Mouse (Mus musculus) splenic B cell, adult 2 months (primary cell): ENCODE data around the gene Inpp4b.
"Not testable (repeated sequence)": the region's sequence is repeated elsewhere in the genome, so short reads cannot be mapped to it uniquely, and the experiment has no call there.

Experiments used
- DNase-seq: peaks from one replicate; pipeline ENCODE4 v3.0.0-alpha.2; 2011; ENCODE audit warnings: low read depth, low spot score
- H3K27me3 ChIP-seq: 2 replicates; pipeline ENCODE4 v1.6.1; 2012; ENCODE audit warnings: mild to moderate bottlenecking, low read length, moderate library complexity, mixed read lengths; ENCODE audit not compliant: control insufficient read depth, poor library complexity, insufficient read depth, severe bottlenecking
- H3K36me3 ChIP-seq: 2 replicates; pipeline ENCODE4 v1.6.1; 2012; ENCODE audit warnings: mild to moderate bottlenecking, low read length, moderate library complexity, mixed read lengths; ENCODE audit not compliant: control insufficient read depth, poor library complexity, insufficient read depth, severe bottlenecking

Gene Inpp4b

DNA sequence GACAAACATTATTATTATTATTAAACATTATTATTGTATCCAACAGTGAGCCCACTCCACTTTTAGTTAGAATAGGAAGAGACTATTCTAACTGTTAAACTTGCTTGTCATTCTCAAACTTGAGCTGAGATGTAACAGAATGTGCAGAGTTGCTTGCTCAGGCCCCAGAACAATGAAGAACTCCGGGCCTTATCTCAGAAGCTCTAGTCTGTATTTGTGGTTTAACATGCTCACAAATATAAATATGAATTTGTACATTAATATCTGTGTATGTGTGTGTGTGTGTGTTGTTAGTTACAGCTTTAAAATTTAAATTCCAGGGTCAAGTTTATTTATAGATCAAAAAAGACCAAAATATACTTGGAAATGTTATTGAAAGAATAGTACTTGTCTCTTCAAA, 435.3 kb downstream of the Inpp4b start:
- no peak for DNase-seq
- Histone ChIP-seq H3K27me3 (no peaks in the 10 kb centered on the region), H3K36me3 (no peaks in the 10 kb centered on the region)

DNA sequence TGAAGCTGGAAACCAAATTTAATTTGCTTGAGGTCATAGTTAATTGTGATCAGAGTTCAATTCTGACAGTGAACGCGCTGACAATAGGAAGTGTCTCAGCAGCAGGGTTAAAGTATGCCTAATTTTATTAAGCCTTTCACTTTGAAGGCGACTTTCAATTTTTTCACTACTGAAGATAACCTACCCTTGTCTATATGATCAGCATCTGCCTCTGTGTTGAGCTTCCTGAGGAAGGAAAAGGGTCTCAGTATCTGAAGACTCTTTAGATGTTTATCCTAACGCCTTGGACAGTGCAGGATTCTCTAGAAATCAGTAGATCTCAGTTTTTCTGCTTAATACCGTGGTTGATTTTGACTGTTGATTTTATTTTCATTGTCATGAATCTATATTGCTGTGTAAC, 437.1 kb downstream of the Inpp4b start:
- Histone ChIP-seq H3K36me3 (no peaks in the 10 kb centered on the region), H3K27me3 (no peaks in the 10 kb centered on the region)
- no peak for DNase-seq

DNA sequence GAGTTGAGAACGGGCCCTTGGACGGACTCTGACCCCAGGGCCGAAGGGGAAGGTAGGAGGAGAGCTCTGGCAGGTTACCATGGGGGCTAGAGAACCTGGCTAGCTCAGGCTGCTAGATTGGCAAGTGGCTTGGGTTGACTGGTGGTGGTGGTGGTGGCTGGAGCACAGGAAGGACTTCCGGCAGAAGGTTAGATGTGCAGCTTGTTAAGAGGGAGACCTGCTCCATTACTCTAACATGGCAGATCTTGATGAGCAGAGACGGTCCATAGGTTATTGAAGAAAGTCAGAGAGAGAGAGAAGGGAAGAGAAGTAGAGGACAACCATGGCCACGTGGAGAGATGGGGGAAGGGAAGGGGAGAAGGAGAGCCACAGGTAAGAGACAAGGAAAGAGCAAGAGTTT, 437.8 kb downstream of the Inpp4b start:
- Histone ChIP-seq H3K27me3 (no peaks in the 10 kb centered on the region), H3K36me3 (no peaks in the 10 kb centered on the region)
- no peak for DNase-seq

DNA sequence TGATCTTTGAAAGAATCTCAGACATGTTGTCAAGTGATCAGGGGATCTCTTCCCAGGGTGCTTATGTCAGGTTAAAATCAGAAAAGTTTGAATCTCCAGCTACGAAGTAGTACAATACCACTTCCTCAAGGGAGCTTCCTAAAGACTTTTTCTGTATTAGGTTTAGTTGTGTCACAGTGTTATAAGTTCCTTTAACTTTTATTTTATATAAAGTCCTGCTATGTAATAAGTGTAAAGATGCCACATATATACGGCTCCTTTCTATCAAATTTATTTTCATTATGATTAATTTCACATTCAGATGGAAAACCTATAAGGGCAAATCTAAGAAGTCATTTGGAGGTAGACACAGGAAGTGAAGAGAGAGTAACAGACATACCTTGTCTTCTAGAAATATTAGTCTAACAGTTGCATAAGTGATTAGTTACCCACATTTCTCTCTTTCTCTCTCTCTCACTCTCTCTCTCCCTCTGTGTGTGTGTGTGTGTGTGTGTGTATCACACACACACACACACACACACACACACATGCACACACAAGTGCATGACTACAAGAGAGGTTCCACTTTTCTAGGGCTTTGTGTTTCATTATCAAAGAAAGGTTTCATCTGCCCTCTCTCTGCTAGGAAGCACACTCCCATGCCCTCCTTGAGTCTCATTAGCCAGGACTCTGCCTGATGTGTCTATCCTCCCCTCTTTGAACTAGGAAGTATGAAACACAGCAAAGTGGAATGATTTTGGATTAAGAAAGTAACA, 438.7 kb downstream of the Inpp4b start:
- Histone ChIP-seq H3K27me3 (no peaks in the 10 kb centered on the region), H3K36me3 (no peaks in the 10 kb centered on the region)
- DNase-seq, result no peak

DNA sequence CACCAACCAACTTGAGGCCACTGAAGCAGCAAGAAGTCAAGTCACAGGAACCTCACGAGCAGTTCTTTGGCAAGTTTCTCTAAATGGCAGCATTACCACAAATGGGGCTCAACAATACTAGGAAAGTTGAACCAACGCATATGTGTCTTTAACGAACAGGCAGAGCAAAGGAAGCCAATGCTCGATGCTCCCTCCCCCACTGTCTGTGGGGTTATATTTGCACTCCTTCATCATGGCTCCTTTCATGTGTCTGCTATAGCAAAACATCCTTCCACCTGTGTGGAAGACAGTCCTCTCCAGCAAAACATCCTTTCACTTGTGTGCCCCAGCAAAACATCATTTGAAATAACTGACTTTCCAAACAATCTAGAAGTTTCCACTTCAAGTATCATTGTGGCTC, 440.4 kb downstream of the Inpp4b start:
- no peaks in the 10 kb centered on the region for H3K27me3 ChIP-seq
- no peaks in the 10 kb centered on the region for H3K36me3 ChIP-seq
- no peak for DNase-seq

DNA sequence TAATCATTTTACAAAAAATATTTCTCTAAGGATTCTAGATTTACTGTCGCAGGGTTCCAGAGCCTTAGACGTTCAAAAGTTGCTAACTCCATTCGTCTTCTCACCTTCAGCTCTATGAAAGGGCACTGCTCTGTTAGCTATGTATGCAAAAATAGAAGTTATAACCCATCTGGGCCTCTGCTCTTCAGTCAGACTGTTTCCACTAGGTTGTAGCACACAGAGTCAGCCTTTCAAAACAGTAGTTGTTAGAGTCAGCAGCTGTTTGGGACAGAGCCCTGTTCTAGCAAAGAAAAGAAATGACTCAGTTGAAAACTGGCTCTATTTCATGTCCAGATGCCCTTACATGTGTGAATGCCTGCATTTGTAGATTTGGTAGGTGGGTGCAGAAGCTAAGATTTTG, 442.4 kb downstream of the Inpp4b start:
- no peak for DNase-seq
- H3K27me3 ChIP-seq, result no peaks in the 10 kb centered on the region

DNA sequence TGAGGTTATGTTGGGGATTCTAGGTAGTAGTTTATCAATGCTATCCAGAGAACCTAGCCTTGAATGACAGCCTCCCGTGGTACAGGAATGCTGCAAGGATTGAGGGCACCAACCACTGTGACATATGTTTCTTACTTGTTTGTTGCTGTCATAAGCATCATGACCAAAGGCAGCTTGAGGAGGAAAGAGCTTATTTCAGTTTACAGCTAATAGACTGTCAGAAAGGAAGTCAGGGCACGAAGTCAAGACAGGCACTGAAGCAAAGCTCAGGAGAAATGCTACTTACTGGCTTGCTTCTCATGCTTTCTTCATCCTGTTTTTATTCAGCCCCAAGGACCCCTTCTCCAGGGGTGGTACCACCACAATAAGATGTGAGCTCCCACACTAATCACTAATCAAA, 446.1 kb downstream of the Inpp4b start:
- DNase-seq, result no peak
- H3K27me3 ChIP-seq, result no peaks in the 10 kb centered on the region
- H3K36me3 ChIP-seq, result no peaks in the 10 kb centered on the region; the same call in 1 of the 2 replicates

More for the DNA sequence above, 442.4 kb downstream of the Inpp4b start:
- no peaks in the 10 kb centered on the region for H3K36me3 ChIP-seq

DNA sequence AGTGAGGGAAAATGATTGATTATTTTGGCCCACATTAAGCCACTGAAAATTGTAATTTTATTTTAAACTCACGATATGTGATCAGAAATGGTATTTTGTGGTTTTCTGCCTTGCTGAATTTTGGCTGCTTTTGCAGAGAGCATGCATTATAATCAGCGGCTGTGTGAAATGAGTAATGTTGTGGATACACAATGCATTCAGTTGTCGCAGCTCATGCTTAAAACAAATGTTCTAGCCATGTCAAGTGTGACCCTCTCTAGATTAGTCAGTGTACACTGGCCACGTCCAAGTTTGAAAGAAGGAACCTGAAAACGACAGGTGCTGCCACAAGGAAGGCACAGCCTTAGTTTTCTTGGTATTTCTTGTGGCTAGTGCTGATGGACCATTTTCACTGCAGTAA, 450.3 kb downstream of the Inpp4b start:
- peak; percentile 11 for DNase-seq

DNA sequence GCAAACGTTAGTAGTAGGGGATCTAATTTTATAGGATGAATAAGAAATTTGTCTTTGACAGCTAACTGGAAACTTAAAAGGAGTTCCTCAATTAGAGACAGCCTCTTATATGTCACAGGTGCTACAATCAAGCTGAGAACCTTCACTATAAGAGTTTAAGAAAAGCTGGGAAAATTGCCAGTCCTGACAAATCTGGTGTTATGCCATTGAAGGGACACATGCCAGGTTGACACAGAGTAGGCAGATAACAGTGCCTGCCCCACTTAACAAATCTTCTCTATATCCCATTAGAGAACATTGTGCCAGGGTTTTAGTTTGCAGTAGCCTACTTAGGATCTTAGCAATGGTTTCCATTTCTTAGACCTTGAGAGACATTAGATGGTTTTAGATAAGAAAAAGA, 456.1 kb downstream of the Inpp4b start:
- Histone ChIP-seq H3K36me3 (no peaks in the 10 kb centered on the region), H3K27me3 (no peaks in the 10 kb centered on the region)
- DNase-seq, result no peak

More for the DNA sequence above, 450.3 kb downstream of the Inpp4b start:
- Histone ChIP-seq H3K36me3 (no peaks in the 10 kb centered on the region; the same call in 1 of the 2 replicates), H3K27me3 (no peaks in the 10 kb centered on the region)

DNA sequence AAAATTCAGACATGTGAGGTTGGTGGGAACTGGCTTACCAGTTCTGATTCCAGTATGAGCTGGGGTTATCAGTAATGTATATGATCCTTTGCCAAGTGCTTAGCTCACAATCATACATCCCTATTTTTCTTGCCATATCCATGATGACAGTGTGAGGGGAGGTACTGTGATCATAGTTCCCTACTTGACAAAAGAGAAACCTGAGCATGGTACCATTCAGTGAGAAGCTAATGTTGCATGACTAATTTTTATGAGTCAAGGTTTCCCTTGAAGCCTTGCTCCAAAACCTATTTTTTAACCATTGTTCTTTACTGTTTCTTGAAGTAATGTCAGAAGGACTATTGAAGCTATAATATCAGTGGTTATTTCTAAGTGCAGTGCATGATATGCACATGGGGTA, 458.4 kb downstream of the Inpp4b start:
- H3K27me3 ChIP-seq, result no peaks in the 10 kb centered on the region
- DNase-seq, result no peak
- H3K36me3 ChIP-seq, result no peaks in the 10 kb centered on the region

DNA sequence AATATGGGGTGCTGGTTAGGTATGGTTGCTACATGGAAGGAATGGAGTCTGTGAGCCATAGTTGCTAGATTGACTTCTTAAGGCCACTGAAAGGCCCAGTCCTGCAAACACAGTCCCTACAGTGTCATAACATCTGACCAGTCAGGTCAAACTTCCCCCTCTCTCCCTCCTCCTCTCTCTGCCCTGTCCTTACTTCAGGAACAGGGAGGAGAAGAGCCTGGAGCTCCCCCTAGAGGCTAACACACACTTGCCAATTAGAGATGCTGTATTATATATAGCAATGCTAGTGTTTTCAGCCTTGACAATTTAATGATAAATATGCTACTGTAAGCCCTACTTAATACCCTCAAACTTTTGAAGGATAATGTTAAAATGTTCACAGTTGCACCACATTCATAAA, 464.4 kb downstream of the Inpp4b start:
- Histone ChIP-seq H3K27me3 (no peaks in the 10 kb centered on the region), H3K36me3 (no peaks in the 10 kb centered on the region)
- DNase-seq, result peak; percentile 83

DNA sequence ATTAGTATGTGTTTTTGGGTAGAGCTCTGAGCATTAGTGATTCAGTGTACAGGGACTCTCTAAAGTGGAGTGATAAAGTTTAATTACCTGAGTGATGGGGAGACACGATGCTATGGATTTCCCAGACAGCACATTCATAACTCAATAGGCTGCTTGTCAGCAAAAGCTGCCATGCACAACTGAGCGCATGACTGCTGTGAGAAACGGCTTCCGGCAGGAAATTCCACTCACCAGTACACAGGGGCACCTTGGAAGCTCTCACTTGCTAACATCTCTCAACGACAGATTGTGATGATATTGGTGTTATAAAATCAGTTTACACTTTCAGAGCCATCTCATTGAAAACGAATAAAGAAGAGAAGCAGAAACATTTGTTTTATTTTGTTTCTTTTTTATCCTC, 465.2 kb downstream of the Inpp4b start:
- H3K27me3 ChIP-seq, result no peaks in the 10 kb centered on the region
- no peaks in the 10 kb centered on the region for H3K36me3 ChIP-seq
- DNase-seq, result no peak

DNA sequence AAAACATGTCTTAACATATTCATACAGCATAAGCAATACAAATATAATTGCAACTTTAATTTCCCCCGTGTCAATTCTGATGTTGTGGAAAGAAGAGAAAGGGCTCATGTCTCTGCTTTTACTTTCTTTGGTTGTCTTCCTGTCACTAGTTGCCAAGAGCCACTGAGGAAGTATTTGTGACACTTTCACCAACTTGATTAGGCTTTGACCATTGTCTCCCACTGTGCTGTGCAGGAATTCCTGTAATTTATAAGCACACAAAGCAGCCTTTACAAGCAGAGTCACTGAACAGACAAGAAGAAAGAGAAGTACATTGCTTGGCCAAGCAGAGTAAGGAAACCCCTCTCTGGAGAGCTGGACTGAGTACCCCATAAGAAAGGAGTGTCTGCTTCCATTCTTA, 466.1 kb downstream of the Inpp4b start:
- no peaks in the 10 kb centered on the region for H3K36me3 ChIP-seq
- DNase-seq, result no peak
- H3K27me3 ChIP-seq, result no peaks in the 10 kb centered on the region

DNA sequence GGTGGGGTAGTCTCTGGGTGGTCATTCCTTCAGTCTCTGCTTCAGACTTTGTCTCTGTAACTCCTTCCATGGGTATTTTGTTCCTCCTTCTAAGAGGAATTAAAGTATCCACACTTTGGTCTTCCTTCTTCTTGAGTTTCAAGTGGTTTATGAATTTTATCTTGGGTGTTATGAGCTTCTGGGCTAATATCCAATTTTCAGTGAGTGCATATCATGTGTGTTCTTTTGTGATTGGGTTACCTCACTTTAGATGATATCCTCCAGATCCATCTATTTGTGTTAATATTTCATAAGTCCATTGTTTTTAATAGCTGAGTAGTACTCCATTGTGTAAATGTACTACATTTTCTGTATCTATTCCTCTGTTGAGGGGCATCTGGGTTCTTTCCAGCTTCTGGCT, 467.1 kb downstream of the Inpp4b start:
- H3K36me3 ChIP-seq, H3K27me3 ChIP-seq: not testable (repeated sequence)

DNA sequence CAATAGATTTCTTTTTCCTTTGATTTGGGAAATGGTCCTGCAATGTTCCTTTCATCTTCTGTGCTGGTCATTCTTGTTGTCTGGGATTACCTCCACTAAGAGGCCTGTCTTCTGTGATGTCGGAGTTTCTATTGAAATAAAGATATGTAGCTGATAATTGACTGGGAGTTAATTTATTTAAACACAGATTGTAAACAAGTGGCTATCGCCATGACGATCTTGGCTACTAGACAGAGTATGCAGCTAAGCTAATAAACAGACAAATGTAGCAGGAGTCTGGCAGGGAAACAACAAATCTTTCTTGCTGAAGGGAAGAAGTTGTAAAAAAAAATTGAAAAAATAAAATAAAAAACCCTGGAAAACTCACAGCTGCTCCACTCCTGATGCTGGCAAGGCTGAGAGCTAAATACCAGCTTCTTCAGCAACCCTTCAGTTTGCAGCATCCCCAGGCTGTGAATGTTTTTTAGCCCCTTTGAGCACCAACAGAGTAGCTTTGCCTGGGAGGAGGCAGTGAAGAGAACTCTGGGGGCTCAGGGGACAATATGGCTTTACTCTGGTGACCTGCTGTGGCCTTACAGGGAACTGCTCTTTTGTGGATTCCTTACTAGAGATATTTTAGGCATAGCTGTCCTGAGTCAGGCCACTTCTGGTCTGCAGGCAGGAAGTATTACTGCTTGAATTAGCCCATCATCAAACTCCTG, 469.8 kb downstream of the Inpp4b start:
- DNase-seq, result no peak
- Histone ChIP-seq H3K27me3 (no peaks in the 10 kb centered on the region), H3K36me3 (no peaks in the 10 kb centered on the region)

More for the DNA sequence above, 467.1 kb downstream of the Inpp4b start:
- DNase-seq, result not testable (repeated sequence)
